Mouse (Mus musculus): ENCODE results near the gene Gm49403. TPM values are rescaled to one million over a fixed set of nuclear protein-coding genes. Genes with fewer than 3 reads are reported as not detected.
"Not testable (repeated sequence)": the region's sequence is repeated elsewhere in the genome, so short reads cannot be mapped to it uniquely, and the experiment has no call there.

Gm49403 gene
- total and polyA plus RNA-seq, 2 experiments from 2014 or later = not detected

- Histone ChIP-seq H3K27ac (no peak overlapping the region), H3K9ac (replicated peaks; ENCODE audit: low read length) (no peak overlapping the region), H3K4me3 (ENCODE audit: low read length) (no peak overlapping the region), H3K36me3 (ENCODE audit: insufficient read depth, low read length) (peaks cover 20% of the 10 kb centered on the region), H3K9me3 (ENCODE audit: low read length) (no peaks in the 10 kb centered on the region), H3K4me2 (ENCODE audit: low read depth, low read length) (no peak overlapping the region), H3K4me1 (ENCODE audit: insufficient read depth, low read length) (no peaks in the 10 kb centered on the region), H3K27me3 (ENCODE audit: insufficient read depth, low read length) (no peaks in the 10 kb centered on the region)
- no peak for DNase-seq (ENCODE audit: low spot score)
- no peak for TF ChIP-seq CTCF (IDR thresholded peaks at IDR 0.05; ENCODE audit: low read depth)
- ATAC-seq = no peak
- 51% methylated on average over 7 of the region's 7 CpGs for WGBS
These were observed 32.1 kb upstream of the Gm49403 start for GRCm38 (mm10) chr19:8851639-8852038.

DNA sequence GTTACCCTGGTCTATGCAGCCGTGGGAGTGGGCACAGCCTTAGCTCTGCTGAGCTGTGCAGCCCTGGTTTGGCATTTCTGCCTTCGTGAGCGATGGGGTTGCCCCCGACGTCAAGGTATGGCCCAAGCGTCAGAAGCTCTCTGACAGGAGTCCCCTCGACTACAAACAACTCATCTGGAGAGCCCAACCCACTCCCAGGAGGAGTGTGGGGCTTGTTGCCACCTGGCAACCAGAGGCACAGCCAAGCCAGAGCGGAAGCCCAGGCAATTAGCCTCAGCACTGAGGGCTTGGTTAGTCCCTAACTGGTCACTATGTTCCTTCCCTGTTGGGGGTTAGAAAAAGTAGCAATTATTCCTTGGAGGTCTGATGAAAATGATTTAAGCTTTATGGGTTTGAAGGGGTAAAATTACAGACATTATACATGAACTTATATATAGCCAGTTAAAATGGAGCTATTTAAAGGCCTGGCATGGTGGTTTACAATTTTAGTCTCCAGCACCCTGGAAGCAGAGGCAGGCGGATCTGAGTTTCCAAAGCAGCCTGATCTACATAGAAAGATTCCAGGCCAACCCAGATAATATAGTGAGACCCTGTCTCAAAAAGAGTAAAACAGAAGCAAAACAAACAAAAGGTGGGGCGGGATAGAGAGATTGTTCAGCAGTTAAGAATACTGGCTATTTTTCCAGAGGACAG is 31.3 kb upstream of the Gm49403 start:
- no peak overlapping the region for H3K4me3 ChIP-seq (ENCODE audit: low read length)
- H3K27me3 ChIP-seq (ENCODE audit: insufficient read depth, low read length) = no peaks in the 10 kb centered on the region
- H3K4me2 ChIP-seq (ENCODE audit: low read depth, low read length) = no peak overlapping the region
- peaks cover 13% of the 10 kb centered on the region; the same call in 1 of the 2 replicates for H3K36me3 ChIP-seq (ENCODE audit: insufficient read depth, low read length)
- no peak for ATAC-seq
- DNase-seq (ENCODE audit: low spot score) = no peak
- no peak overlapping the region for H3K27ac ChIP-seq
- H3K9ac ChIP-seq (replicated peaks; ENCODE audit: low read length) = no peak overlapping the region
- WGBS = 66% methylated on average over 10 of the region's 10 CpGs
- no peaks in the 10 kb centered on the region for H3K4me1 ChIP-seq (ENCODE audit: insufficient read depth, low read length)
- no peaks in the 10 kb centered on the region for H3K9me3 ChIP-seq (ENCODE audit: low read length)
- TF ChIP-seq CTCF (IDR thresholded peaks at IDR 0.05; ENCODE audit: low read depth) = no peak

- H3K27ac ChIP-seq = no peak overlapping the region
- H3K4me3 ChIP-seq (ENCODE audit: low read length) = no peak overlapping the region
- no peak for TF ChIP-seq CTCF (IDR thresholded peaks at IDR 0.05; ENCODE audit: low read depth)
- ATAC-seq (no peak), DNase-seq (ENCODE audit: low spot score) (no peak)
- H3K9ac ChIP-seq (replicated peaks; ENCODE audit: low read length) = no peak overlapping the region
- no peaks in the 10 kb centered on the region for H3K9me3 ChIP-seq (ENCODE audit: low read length)
- H3K27me3 ChIP-seq (ENCODE audit: insufficient read depth, low read length) = no peaks in the 10 kb centered on the region
- WGBS = 77% methylated on average over 3 of the region's 3 CpGs
- H3K4me1 ChIP-seq (ENCODE audit: insufficient read depth, low read length) = no peaks in the 10 kb centered on the region
- no peak overlapping the region for H3K4me2 ChIP-seq (ENCODE audit: low read depth, low read length)
- H3K36me3 ChIP-seq (ENCODE audit: insufficient read depth, low read length) = peaks cover 9% of the 10 kb centered on the region; the same call in 1 of the 2 replicates
These were observed 30.6 kb upstream of the Gm49403 start for GRCm38 (mm10) chr19:8853117-8853516.

DNA sequence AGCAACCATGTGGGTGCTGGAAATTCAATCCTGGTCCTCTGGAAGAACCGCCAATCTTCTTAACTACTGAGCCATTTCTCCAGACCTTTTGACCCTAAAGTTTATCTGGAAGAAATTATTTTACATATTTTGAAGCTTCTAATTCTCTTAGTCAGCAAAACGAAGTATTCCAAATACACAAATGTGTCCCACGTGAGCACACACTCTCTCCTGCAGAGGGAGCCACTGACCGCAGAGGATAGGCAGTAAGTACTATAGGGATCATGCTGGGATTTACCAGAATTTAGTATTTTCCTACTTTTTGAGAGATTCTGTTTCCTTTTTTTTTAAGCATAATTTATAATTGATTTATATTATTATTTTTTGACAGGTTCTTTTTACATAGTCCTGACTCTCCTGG is 26.0 kb upstream of the Gm49403 start:
- no peaks in the 10 kb centered on the region for H3K4me1 ChIP-seq (ENCODE audit: insufficient read depth, low read length)
- no peak overlapping the region for H3K4me2 ChIP-seq (ENCODE audit: low read depth, low read length)
- H3K9ac ChIP-seq (replicated peaks; ENCODE audit: low read length) = no peak overlapping the region
- no peak overlapping the region for H3K4me3 ChIP-seq (ENCODE audit: low read length)
- H3K27ac ChIP-seq = no peak overlapping the region
- no peaks in the 10 kb centered on the region for H3K36me3 ChIP-seq (ENCODE audit: insufficient read depth, low read length)
- ATAC-seq (no peak), DNase-seq (ENCODE audit: low spot score) (peak; percentile 65)
- WGBS = 41% methylated on average over 4 of the region's 4 CpGs
- no peaks in the 10 kb centered on the region for H3K27me3 ChIP-seq (ENCODE audit: insufficient read depth, low read length)
- TF ChIP-seq CTCF (IDR thresholded peaks at IDR 0.05; ENCODE audit: low read depth) = peak; percentile 64
- H3K9me3 ChIP-seq (ENCODE audit: low read length) = no peaks in the 10 kb centered on the region

DNA sequence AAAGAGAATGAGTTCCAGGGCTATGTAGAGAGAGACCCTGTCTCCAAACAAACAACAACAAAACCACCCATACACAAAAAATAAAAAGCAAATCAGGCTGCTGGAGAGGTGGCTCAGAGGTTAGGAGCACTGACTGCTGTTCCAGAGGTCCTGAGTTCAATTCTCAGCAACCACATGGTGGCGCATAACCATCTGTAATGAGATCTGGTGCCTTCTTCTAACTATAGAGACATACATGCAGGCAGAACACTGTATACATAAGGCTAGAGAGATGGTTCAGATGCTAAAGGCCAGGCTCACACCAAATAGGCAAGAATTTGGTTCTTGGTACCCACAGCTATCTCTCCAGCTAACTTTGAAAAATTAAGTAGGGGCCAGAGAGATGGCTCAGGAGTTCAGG is 24.7 kb upstream of the Gm49403 start:
- Histone ChIP-seq H3K27ac (no peak overlapping the region), H3K4me2 (ENCODE audit: low read depth, low read length) (no peak overlapping the region), H3K4me1 (ENCODE audit: insufficient read depth, low read length) (no peaks in the 10 kb centered on the region), H3K27me3 (ENCODE audit: insufficient read depth, low read length) (no peaks in the 10 kb centered on the region), H3K9ac (replicated peaks; ENCODE audit: low read length) (no peak overlapping the region), H3K9me3 (ENCODE audit: low read length) (no peaks in the 10 kb centered on the region), H3K36me3 (ENCODE audit: insufficient read depth, low read length) (no peaks in the 10 kb centered on the region), H3K4me3 (ENCODE audit: low read length) (no peak overlapping the region)
- peak; percentile 27 for DNase-seq (ENCODE audit: low spot score)
- WGBS = 17% methylated on average over 1 of the region's 1 CpGs
- ATAC-seq = no peak
- TF ChIP-seq CTCF (IDR thresholded peaks at IDR 0.05; ENCODE audit: low read depth) = peak; percentile 52

DNA sequence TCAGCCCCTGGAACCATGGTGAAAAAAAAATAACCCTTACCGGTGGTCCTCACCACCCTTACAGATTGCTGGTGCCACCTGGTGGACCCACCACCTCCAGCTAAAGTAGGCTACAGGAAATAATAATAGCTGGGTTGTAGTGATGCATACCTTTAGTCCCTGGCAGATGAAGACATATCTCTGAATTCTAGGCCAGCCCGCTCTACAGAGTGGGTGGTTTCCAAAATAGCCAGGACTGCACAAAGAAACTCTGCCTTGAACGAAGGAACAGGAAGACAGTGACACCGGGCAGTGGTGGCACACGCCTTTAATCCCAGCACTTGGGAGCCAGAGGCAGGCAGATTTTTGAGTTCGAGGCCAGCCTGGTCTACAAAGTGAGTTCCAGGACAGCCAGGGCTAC is 19.5 kb upstream of the Gm49403 start:
- H3K9me3 ChIP-seq (ENCODE audit: low read length) = no peaks in the 10 kb centered on the region
- no peak overlapping the region for H3K4me2 ChIP-seq (ENCODE audit: low read depth, low read length)
- no peaks in the 10 kb centered on the region for H3K36me3 ChIP-seq (ENCODE audit: insufficient read depth, low read length)
- no peak for DNase-seq (ENCODE audit: low spot score)
- no peak; the same call in 1 of the 2 replicates for TF ChIP-seq CTCF (IDR thresholded peaks at IDR 0.05; ENCODE audit: low read depth)
- no peak overlapping the region for H3K4me3 ChIP-seq (ENCODE audit: low read length)
- 86% methylated on average over 6 of the region's 6 CpGs for WGBS
- H3K9ac ChIP-seq (replicated peaks; ENCODE audit: low read length) = no peak overlapping the region
- H3K27ac ChIP-seq = no peak overlapping the region
- no peaks in the 10 kb centered on the region for H3K27me3 ChIP-seq (ENCODE audit: insufficient read depth, low read length)
- ATAC-seq = no peak
- no peaks in the 10 kb centered on the region for H3K4me1 ChIP-seq (ENCODE audit: insufficient read depth, low read length)

DNA sequence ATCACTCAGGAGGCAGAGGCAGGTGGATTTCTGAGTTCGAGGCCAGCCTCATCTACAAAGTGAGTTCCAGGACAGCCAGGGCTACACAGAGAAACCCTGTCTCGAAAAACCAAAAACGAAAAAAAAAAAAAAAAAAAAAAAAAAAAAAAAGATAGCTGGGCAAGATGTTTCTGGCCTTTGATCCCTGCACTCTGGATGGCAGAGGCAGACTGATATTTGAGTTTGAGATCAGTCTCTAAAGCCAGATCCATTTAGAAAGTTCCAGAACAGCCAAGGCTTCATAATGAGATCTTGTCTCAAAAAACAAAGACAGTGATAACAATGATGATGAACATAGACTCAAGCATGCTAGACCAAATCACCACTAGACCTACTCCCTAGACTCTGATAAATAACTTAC is 13.3 kb upstream of the Gm49403 start:
- 79% methylated on average over 3 of the region's 3 CpGs for WGBS
- H3K4me3 ChIP-seq (ENCODE audit: low read length) = not testable (repeated sequence)

More for the DNA sequence above, 13.3 kb upstream of the Gm49403 start:
- not testable (repeated sequence) for ATAC-seq; DNase-seq (ENCODE audit: low spot score); H3K9ac ChIP-seq (replicated peaks; ENCODE audit: low read length); H3K4me1 ChIP-seq (ENCODE audit: insufficient read depth, low read length); H3K9me3 ChIP-seq (ENCODE audit: low read length); H3K27me3 ChIP-seq (ENCODE audit: insufficient read depth, low read length); H3K27ac ChIP-seq
- peaks cover 17% of the 10 kb centered on the region; the same call in 1 of the 2 replicates for H3K36me3 ChIP-seq (ENCODE audit: insufficient read depth, low read length)
- peak overlapping the region; percentile 91; the same call in 1 of the 2 replicates for H3K4me2 ChIP-seq (ENCODE audit: low read depth, low read length)

Measured in hindbrain, postnatal 0 days (tissue).